Mouse (Mus musculus): ENCODE data around the gene Iqcf1. TPM values are rescaled to one million over a fixed set of nuclear protein-coding genes. Genes with fewer than 3 reads are reported as not detected.
"Not testable (repeated sequence)": the region's sequence is repeated elsewhere in the genome, so short reads cannot be mapped to it uniquely, and the experiment has no call there.

Gene Iqcf1
- total RNA-seq, 2 experiments from 2014 or later, result not detected

DNA sequence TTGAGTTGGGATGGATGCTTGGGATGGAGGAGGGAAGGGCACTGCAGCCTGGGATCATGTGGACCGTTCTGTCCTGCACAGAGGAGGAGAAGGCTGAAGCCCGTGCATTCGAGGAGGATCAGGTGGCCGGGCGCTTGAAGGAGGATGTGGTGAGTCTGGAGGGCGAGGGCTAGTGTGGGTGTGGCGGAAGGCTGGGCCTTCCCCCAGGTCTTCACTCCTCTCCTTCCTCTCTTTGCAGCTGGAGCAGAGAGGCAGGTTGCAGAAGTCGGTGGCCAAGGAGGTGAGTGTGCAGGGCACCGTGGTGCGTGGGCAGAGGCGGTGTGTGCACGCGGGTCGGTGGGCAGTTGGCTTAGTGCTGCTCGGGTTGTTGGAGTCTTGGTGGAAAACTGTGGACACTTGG is 18.7 kb upstream of the Iqcf1 start:
- DNase-seq (ENCODE audit: low spot score in 2 of 2), result no peak

DNA sequence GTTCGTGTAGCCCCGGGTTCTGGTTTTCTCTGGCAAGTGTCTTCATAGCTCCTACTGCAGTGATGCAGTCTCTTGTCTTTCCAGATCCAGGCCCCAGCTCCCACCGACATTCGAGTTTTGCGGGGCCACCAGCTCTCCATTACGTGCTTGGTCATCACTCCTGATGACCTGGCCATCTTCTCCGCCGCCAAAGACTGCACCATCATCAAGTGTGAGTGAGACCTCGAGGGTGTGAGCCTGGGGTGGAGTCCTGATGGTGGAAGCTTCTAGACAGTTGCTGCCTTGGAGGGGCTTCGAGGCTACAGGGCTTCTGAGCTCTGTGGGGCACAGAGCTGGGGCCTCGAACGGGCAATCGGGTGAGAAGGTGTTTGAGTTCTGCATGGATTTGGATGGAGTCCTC is 18.1 kb upstream of the Iqcf1 start:
- DNase-seq (ENCODE audit: low spot score in 2 of 2), result no peak

DNA sequence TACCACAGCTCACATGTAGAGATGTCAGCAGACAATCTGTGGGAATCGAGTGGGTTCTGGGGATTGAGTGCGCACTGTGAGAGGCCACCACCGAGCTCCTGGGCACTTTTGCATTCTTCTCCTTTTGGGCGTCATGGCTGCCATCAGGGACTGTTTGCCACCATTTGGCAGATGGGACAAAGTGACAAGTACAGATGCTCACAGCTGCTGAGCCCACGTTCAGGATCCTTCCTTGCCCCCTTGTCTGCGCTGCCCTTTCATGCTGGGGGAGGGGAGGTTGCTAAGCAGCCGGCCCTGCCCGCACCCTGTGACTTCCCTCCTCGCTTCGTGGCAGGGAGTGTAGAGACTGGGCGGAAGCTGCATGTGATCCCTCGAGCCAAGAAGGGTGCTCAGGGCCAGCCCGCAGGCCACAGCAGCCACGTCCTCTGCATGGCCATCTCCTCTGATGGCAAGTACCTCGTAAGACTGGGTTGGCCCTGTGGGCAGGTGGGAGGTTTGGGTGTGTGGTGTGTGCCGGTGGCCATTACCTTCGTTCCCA is 17.1 kb upstream of the Iqcf1 start:
- DNase-seq (ENCODE audit: low spot score in 2 of 2), result no peak

DNA sequence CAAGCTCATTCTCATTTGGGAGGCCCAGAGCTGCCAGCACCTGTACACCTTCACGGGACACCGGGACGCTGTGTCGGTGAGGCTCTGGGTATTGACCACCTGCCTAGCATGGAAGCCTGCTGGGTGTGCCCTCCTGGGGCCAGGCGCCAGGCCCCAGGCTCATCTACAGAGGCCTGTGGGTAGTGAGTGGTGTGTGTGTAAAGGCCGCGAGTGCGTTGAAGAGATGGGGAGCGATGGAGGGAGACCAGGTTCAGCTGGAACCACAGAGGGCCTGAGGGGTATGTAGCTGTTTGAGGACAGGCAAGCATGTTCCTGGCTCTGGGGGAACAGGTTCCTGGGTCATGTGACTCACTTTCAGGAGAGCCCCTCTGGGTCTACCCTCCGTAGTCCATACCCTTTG is 16.6 kb upstream of the Iqcf1 start:
- DNase-seq (ENCODE audit: low spot score in 2 of 2), result no peak

DNA sequence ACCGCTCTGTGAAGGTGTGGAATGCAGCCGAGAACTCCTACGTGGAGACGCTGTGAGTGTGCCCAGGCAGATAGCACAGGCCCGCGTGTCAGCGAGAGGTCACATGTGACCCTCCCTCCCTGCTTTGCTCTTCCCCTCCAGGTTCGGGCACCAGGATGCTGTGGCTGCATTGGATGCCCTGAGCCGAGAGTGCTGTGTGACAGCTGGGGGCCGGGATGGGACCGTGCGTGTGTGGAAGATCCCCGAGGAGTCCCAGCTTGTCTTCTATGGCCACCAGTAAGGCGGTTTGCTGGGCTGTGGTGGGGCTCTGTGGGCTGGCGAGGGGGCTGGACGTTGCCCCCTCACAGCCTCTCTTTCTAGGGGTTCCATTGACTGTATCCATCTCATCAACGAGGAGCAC is 16.2 kb upstream of the Iqcf1 start:
- DNase-seq (ENCODE audit: low spot score in 2 of 2), result no peak

DNA sequence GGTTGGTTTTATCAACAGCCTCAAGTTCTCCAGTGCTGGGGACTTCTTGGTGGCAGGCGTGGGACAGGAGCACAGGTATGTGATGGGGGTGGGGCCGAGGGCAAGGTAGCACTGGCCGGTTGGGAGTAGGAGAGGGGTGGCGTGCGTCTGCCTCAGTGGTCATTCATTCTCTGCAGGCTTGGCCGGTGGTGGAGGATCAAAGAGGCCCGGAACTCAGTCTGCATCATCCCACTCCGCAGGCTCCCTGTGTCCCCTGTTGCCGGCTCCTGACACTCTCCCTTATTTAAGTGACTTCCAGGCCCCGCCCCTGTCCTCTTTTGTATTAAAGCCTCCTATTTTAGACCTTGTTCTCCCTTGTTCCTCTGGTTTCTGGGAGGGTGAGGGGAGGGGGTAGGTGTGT is 14.7 kb upstream of the Iqcf1 start:
- no peak for DNase-seq (ENCODE audit: low spot score in 2 of 2)

DNA sequence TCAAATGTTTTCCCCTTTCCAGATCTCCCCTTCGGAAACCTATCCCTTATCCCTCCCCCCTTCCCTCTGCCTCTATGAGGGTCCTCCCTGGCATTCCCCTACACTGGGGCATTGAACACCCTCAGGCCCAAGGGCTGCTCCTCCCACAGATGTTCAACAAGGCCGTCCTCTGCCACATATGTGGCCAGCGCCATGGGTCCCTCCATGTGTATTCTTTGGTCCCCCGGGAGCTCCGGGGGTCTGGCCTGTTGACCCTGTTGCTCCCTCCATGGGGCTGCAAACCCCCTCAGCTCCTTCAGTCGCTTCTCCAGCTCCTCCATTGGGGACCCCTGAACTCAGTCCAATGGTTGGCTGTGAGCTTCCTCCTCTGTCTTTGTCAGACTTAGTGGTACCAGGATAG is 12.2 kb upstream of the Iqcf1 start:
- DNase-seq (ENCODE audit: low spot score in 2 of 2), result not testable (repeated sequence)

DNA sequence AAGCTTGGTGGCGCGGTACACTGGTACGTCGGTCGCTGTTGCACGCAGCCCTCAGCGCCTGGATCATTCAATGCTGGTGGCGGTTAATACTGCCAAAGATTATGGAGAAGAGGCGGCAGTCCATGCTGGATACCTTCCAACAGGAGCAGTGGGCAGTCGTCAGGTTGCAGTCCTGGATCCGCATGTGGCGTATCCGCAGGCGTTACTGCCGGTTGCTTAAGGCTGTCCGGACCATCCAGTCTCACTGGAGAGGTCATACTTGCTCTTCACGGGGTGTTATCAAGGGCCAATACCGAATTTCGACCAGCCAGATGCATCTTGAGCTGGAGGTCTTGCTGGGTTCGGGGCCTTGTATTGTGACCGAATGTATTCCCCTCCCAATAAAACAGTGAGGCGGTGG is 2.1 kb downstream of the Iqcf1 start:
- DNase-seq (ENCODE audit: low spot score in 2 of 2), result no peak

DNA sequence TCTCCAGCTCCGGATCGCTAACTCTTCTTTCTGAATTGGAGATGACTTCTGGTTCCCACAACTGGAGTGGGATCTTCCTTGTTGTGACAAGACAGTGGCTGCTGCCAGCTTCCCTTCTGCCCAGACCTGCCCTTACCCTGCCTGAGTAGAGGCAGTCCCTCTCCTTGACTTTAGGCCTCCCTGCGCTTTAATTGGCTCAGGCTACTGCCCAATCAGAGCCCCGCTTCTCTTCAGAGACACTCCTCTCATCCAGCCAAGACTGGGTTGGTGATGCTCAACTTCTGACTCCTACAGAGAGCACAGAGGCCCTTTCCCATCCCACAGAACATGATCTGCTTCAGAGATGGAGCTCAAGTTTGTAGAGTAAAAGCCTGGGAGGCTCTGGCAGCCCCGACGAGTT is 4.5 kb downstream of the Iqcf1 start:
- DNase-seq (ENCODE audit: low spot score in 2 of 2), result no peak

DNA sequence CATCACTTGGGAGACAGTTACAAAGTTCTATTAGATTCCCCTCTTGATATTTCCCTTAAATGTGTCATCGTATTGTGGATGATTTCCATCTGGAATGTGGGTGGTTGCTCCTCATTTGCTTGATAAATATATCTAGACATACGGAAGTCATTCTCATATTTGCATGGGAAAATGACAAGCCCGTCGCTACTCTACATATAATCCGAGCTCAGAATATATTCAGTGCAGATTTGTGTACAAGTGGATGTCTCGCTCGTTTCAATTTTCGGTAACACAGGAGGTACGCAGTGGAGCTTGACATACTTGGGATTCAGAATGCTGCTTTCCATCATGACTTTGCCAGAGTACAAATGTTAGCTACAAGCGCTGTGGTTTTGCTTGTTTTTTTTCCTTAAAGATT is 9.6 kb downstream of the Iqcf1 start:
- DNase-seq (ENCODE audit: low spot score in 2 of 2), result no peak

DNA sequence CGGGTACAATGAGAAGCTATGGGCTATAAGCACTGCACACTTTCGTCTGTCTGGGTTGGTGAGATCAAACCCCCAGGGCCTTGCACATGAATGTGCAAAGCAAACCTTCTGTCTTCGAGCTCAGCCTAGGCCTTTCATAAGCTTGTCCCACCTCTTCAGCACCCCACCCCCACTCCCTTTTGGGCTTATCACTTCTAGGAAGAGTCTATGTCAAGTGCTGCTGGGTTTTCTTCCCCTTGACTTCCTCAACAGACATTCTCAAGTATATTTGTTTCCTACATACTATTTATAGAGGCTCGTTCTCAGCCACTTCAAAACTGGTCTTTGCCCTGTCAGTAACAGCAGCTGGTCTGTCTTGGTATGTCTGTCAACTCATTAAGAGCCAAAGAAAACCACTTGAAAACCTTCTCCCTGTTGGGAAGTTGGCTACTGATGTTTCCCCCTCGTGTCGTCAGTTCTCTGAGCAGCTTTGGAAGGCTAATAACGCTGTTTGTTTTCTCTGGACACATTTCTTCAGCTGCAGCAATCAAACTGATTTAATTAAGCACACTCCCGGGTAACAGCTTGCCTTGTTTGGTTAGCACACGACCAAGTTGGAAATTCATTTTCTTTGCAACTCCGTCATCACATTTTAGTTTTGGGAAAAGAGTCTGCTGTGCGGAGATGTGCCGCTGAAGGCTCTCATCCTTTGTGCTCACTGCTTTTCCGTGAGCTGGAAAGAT is 13.1 kb downstream of the Iqcf1 start:
- no peak for DNase-seq (ENCODE audit: low spot score in 2 of 2)

DNA sequence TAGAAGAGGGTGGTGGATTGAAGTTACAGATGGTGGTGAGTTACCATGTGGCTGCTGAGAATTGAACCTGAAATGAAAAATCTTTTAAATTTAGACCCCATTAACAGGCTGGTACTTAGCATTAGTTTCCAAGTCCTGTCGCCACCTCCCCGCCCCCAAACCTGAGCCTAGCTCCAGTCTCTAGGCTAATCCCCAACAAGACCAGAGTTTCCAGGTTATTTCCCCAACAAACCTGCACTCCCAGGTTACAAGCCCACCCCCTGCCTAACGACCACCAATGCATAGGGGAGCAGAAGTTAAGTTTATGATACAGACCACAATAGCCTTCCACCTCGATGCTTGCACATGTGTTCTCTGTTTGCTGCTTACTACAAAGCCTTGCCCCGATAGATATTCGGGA is 13.8 kb downstream of the Iqcf1 start:
- DNase-seq (ENCODE audit: low spot score in 2 of 2), result no peak

DNA sequence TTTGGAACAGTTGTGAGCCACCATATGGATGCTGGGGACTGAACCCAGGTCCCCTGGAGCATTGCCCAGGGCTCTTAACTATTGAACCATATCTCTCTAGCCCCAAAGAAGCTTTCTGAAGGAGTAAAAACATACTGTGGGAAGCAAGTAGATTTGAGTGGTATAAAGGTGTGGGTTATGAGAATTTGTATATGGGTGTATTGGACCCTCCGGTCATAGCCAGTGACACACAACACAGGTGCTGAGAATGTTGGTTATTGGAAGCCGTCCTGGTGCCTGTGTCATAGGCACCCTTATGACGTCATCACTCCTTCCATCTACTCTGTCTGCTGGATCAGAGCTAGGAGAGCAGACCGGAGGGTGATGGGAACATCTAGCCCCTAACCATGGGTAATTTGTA is 14.5 kb downstream of the Iqcf1 start, which contains the start of gene Iqcf5:
Gene Iqcf5, plus strand, starts transcription at position 301 of the 400 bp plus-strand sequence.
- no peak for DNase-seq (ENCODE audit: low spot score in 2 of 2)

DNA sequence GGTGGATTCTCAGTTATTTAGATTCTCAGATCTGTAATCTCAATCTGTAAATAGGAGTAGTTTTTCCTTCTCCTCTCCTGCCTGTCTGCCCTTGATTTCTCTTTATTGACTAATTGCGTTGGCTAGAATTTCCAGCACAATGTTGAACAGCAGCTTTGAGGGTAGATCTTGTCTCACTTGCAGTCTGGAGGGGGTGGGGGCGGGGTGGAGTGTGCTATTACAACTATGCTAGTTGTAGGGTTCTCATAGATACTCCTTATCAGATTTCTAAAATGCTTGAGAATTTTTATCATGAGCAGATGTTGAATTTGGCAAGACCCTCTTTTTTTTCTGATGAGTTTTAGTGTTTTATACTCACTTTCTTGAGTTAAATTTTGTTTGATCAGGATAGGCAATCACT is 19.7 kb downstream of the Iqcf1 start:
- no peak for DNase-seq (ENCODE audit: low spot score in 2 of 2)

DNA sequence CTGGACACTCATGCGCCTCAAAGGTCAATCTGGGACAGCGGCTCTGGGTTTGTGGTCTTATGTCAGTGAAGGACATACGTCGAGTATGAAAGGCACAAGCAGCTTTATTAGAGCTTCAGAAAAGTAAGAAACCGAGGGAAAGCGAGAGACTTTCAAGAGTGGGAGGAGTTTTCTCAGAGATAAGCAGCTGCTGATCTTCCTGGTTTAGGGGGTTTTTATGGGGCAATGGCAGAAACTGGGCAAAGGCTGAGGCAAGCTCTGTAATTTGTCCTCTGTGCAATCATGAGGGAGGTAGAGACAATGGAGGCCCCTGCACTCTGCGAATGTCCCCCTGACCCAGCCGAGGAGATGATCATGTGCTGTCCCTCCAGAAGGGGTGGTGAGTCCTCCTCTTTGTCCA is 20.1 kb downstream of the Iqcf1 start:
- DNase-seq (ENCODE audit: low spot score in 2 of 2), result no peak

DNA sequence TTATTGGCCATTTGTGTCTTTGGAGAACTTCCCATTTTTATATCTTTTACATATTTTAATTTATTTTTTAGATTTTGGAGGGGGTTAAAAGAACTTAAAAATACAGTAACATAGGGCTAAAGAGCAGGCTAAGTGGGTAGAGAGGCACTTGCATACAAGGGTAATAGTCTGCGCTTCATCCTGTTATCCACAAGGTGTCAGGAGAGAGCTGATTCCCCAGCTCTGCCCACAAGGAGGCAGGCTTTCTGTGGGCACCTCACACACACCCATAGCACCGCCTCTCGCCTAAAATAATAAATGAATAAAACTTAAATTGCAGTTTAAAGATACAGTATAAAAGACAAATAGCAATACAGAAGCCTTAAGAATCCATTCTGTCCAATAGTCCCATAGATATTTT is 32.1 kb downstream of the Iqcf1 start:
- no peak for DNase-seq (ENCODE audit: low spot score in 2 of 2)

DNA sequence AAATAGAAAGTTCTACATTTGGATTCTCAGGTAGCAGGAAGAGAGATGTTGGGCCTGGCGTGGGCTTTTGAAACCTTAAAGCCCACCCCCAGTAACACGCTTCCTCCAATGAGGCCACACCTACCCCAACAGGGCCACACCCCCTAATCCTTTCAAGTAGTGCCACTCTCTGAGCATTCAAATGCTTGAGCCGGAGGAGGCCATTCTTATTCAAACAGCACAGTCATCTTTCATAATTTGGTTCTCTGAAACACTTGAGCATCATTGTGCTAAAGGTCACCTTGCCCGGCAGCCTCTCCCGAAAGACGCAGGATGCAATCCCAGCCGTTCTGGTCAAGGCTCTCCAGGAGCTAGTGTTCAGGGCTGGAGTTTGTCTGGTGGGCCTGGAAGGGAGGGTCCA is 34.5 kb downstream of the Iqcf1 start:
- DNase-seq (ENCODE audit: low spot score in 2 of 2), result no peak

DNA sequence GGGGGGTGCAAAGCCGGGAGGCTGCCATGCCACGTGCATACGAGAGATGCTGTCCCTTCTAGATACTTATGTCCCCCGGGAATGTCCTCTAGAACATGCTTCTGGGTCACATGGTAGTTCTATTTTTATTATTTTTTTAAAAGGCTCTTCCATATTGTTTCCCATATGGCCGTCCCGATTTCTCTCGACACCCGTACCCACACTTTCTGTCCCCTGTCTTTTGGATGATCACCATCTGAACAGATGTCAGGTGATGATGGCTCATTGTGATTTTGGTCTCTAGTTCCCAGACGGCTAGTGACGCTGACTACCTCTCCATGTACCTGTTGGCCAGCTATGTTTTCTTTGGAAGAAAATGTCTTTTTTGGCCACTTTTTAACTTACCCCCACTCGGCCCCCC is 35.2 kb downstream of the Iqcf1 start:
- DNase-seq (ENCODE audit: low spot score in 2 of 2), result no peak

Other genes starting within 250 kb of the Iqcf1 start
- 1 to 10 TPM; 3.2 to 4.3 TPM for gene Poc1a, start 218.9 kb upstream of the Iqcf1 start, total RNA-seq (2021)
- gene Dusp7, start 131.3 kb upstream of the Iqcf1 start, total RNA-seq (2021), result 10 to 100 TPM; 11.8 to 22.2 TPM
- 100 to 1,000 TPM; 339 to 377 TPM for gene Rpl29, start 70.5 kb upstream of the Iqcf1 start, total RNA-seq (2021)
- 10 to 100 TPM; 13.9 to 14.9 TPM for gene Acy1, start 61.6 kb upstream of the Iqcf1 start, total RNA-seq (2021)
- gene Abhd14b, start 52.5 kb upstream of the Iqcf1 start, total RNA-seq (2021), result 10 to 100 TPM; 29.6 to 43.4 TPM
- gene Abhd14a, start 52.3 kb upstream of the Iqcf1 start, total RNA-seq (2021), result 10 to 100 TPM; 18.3 to 21.3 TPM
- 10 to 100 TPM; 22.4 to 28.0 TPM for gene Pcbp4, start 46.7 kb upstream of the Iqcf1 start, total RNA-seq (2021)
- gene Gpr62, start 34.0 kb upstream of the Iqcf1 start, total RNA-seq (2021), result under 1 TPM; 0.20 to 0.29 TPM
- gene Rrp9, start 24.0 kb upstream of the Iqcf1 start, total RNA-seq (2021), result 10 to 100 TPM; 32.7 to 47.8 TPM
- 10 to 100 TPM; 35.9 to 63.4 TPM for gene Parp3, start 23.0 kb upstream of the Iqcf1 start, total RNA-seq (2021)
- not detected for gene Iqcf5, start 14.6 kb downstream of the Iqcf1 start, total RNA-seq (2021)
- gene Iqcf3, start 61.7 kb downstream of the Iqcf1 start, total RNA-seq (2021), result not detected
- gene Iqcf4, start 71.0 kb downstream of the Iqcf1 start, total RNA-seq (2021), result not detected
- gene Iqcf6, start 126.6 kb downstream of the Iqcf1 start, total RNA-seq (2021), result not detected
- not detected for gene Grm2, start 156.1 kb downstream of the Iqcf1 start, total RNA-seq (2021)
- 100 to 1,000 TPM in 1 of 2 experiments, 10 to 100 TPM in 1; 93.5 to 136 TPM for gene Tex264, start 186.0 kb downstream of the Iqcf1 start, total RNA-seq (2021)

All from adrenal gland, adult 18-20 months (tissue).